Mouse (Mus musculus): ENCODE results near the gene Nt5c2.

Gene Nt5c2

GRCm38 (mm10) chr19:46846459-46846858, 168.5 kb downstream of the Nt5c2 start:
- no peak for DNase-seq (ENCODE audit: low spot score in 2 of 2)

GRCm38 (mm10) chr19:46846056-46846455, 168.9 kb downstream of the Nt5c2 start:
- no peak for DNase-seq (ENCODE audit: low spot score in 2 of 2)

- DNase-seq (ENCODE audit: low spot score in 2 of 2) = no peak
These were observed 171.9 kb downstream of the Nt5c2 start for GRCm38 (mm10) chr19:46843030-46843429.

- DNase-seq (ENCODE audit: low spot score in 2 of 2) = no peak
These were observed 173.9 kb downstream of the Nt5c2 start for GRCm38 (mm10) chr19:46841016-46841415.

GRCm38 (mm10) chr19:46837290-46838079, 177.5 kb downstream of the Nt5c2 start:
- DNase-seq (ENCODE audit: low spot score in 2 of 2) = no peak

GRCm38 (mm10) chr19:46836085-46836484, 178.9 kb downstream of the Nt5c2 start:
- DNase-seq (ENCODE audit: low spot score in 2 of 2) = no peak

GRCm38 (mm10) chr19:46835339-46835738, 179.6 kb downstream of the Nt5c2 start:
- no peak for DNase-seq (ENCODE audit: low spot score in 2 of 2)

- peak in 1 of 2 experiments; percentile 64 for DNase-seq (ENCODE audit: low spot score in 2 of 2)
These were observed 180.7 kb downstream of the Nt5c2 start for GRCm38 (mm10) chr19:46834301-46834700.
